Mouse (Mus musculus) midbrain, embryonic 13.5 days (tissue): ENCODE results near the gene Ankrd49. TPM values are rescaled to one million over a fixed set of nuclear protein-coding genes. Genes with fewer than 3 reads are reported as not detected.
A peak's percentile ranks its signal among the peaks of the same experiment; 100 is the strongest.

Experiments used
- ATAC-seq: fragments of 200-750 bp; cut with Nextera tagmentation; 2 replicates; pipeline ENCODE4 v1.8.0; 2017; ENCODE audit warnings: mild to moderate bottlenecking, moderate TSS enrichment, moderate library complexity
- H3K27ac ChIP-seq: fragments of 300-500 bp; sonication (generic); 2 replicates; pipeline ENCODE4 v1.5.1; 2015; ENCODE audit warnings: inconsistent platforms, mild to moderate bottlenecking, moderate library complexity
- H3K27me3 ChIP-seq: fragments of 300-500 bp; sonication (generic); 2 replicates; pipeline ENCODE4 v1.6.1; 2015; ENCODE audit warnings: mild to moderate bottlenecking, inconsistent platforms
- H3K36me3 ChIP-seq: fragments of 300-500 bp; sonication (generic); 2 replicates; pipeline ENCODE4 v1.6.1; 2015; ENCODE audit warnings: mild to moderate bottlenecking, inconsistent platforms
- H3K4me1 ChIP-seq: fragments of 300-500 bp; sonication (generic); replicated peaks from 2 replicates; pipeline ENCODE4 v1.6.1; 2015; ENCODE audit warnings: inconsistent platforms
- H3K4me2 ChIP-seq: fragments of 300-500 bp; sonication (generic); replicated peaks from 2 replicates; pipeline ENCODE4 v1.6.1; 2015; ENCODE audit warnings: moderate library complexity, mild to moderate bottlenecking, inconsistent platforms
- H3K4me3 ChIP-seq: fragments of 300-500 bp; sonication (generic); replicated peaks from 2 replicates; pipeline ENCODE4 v1.5.1; 2015; ENCODE audit warnings: mild to moderate bottlenecking, inconsistent platforms
- H3K9ac ChIP-seq: fragments of 300-500 bp; sonication (generic); replicated peaks from 2 replicates; pipeline ENCODE4 v1.6.1; 2015; ENCODE audit warnings: mild to moderate bottlenecking, inconsistent platforms
- H3K9me3 ChIP-seq: fragments of 300-500 bp; sonication (generic); 2 replicates; pipeline ENCODE4 v1.6.1; 2016; ENCODE audit warnings: mild to moderate bottlenecking, inconsistent platforms
- WGBS: fragments of 180-500 bp; shearing (Covaris S2); methylation state at CpG from one replicate; pipeline ENCODE4 v1.1.7; 2015; 5-methylcytosine and 5-hydroxymethylcytosine counted together
- polyA plus RNA-seq: library from polyadenylated mRNA; unstranded; fragments of >200 nt; fragmentation: Nextera tagmentation; extraction: Ambion mirVana; gene quantifications from 2 replicates; pipeline ENCODE4 v1.2.1, GENCODE M21; 2015

The Ankrd49 gene
- polyA plus RNA-seq, 1 experiment from 2014 or later: 38.6 TPM

- Histone ChIP-seq H3K27me3 (no peaks in the 10 kb centered on the region), H3K36me3 (no peaks in the 10 kb centered on the region), H3K4me2 (no peak overlapping the region), H3K9ac (no peak overlapping the region), H3K4me3 (no peak overlapping the region), H3K4me1 (no peaks in the 10 kb centered on the region), H3K27ac (no peak overlapping the region), H3K9me3 (no peaks in the 10 kb centered on the region)
- 84% methylated on average over 4 of the region's 4 CpGs for WGBS
- no peak for ATAC-seq
These were observed 45.0 kb downstream of the Ankrd49 start for GRCm38 (mm10) chr9:14739498-14740150.

GRCm38 (mm10) chr9:14730941-14731541, 53.6 kb downstream of the Ankrd49 start:
- Histone ChIP-seq H3K4me3 (no peak overlapping the region), H3K36me3 (no peaks in the 10 kb centered on the region), H3K9ac (no peak overlapping the region), H3K4me2 (no peak overlapping the region), H3K9me3 (no peaks in the 10 kb centered on the region), H3K27ac (no peak overlapping the region), H3K27me3 (peaks cover 6% of the 10 kb centered on the region; the same call in 1 of the 2 replicates), H3K4me1 (no peaks in the 10 kb centered on the region)
- ATAC-seq: peak; percentile 62
- 61% methylated on average over 9 of the region's 9 CpGs for WGBS

Other genes with a start within 250 kb of the Ankrd49 start
- 9.8 and 9.9 TPM in 2 replicates for gene Amotl1, start 139.8 kb downstream of the Ankrd49 start, polyA plus RNA-seq
- 0.19 and 0.43 TPM in 2 replicates for gene Piwil4, start 44.1 kb downstream of the Ankrd49 start, polyA plus RNA-seq
- gene Fut4, start 32.5 kb downstream of the Ankrd49 start, polyA plus RNA-seq: 1.0 and 1.4 TPM in 2 replicates
- 0.52 and 0.73 TPM in 2 replicates for gene 1700012B09Rik, start 13.8 kb downstream of the Ankrd49 start, polyA plus RNA-seq
- 14.2 and 17.6 TPM in 2 replicates for gene Mre11a, start 202 bp downstream of the Ankrd49 start, polyA plus RNA-seq
- 2.6 and 2.8 TPM in 2 replicates for gene Gpr83, start 75.4 kb upstream of the Ankrd49 start, polyA plus RNA-seq
- gene Izumo1r, start 119.1 kb upstream of the Ankrd49 start, polyA plus RNA-seq: not detected in 2 replicates